Mouse (Mus musculus) heart, adult 8-10 months (tissue): ENCODE results near the gene Unc13d. TPM values are rescaled to one million over a fixed set of nuclear protein-coding genes. Genes with fewer than 3 reads are reported as not detected.

Experiments
- DNase-seq: peaks from one replicate; pipeline ENCODE4 v3.0.0; 2022; ENCODE audit warnings: low spot score
- total RNA-seq, 4 experiments: library from RNA; stranded (reverse); gene quantifications; 2 replicates each; pipeline ENCODE4 v1.2.4; 2022

The Unc13d gene
- total RNA-seq, 4 experiments from 2014 or later = 0.41 to 1.4 (median 0.83) TPM

DNA sequence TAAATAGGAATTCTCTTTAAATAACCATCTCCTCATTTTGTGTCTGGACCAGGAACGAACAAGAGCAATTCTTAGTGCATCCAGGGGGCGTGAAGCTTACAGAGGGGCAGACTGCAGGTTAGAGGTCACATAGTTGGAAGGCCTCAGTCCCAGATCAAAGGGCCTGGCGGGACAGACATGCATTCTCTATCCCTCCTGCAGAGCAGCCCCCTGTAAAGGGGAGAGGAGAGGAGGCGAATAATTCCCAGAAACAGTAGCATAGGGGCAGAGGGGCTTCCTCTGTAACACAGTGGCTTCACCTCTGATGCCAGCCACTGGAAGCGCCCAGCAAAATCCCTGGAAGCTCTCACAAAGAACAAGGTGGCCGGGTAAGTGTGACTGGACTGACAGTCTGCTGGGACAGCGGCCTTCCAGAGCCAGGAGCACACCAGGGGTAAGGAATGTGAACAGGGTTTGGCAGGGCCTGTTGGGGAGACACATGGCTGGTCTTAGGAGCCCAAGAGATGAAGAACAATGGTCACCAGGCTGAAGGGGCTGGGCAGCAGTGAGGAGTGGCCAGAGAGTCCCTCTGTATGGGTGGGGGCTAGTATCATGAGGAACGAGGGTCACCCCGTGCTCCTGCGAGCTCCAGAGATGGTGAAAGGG is 1.0 kb upstream of the Unc13d start:
- DNase-seq = no peak

DNA sequence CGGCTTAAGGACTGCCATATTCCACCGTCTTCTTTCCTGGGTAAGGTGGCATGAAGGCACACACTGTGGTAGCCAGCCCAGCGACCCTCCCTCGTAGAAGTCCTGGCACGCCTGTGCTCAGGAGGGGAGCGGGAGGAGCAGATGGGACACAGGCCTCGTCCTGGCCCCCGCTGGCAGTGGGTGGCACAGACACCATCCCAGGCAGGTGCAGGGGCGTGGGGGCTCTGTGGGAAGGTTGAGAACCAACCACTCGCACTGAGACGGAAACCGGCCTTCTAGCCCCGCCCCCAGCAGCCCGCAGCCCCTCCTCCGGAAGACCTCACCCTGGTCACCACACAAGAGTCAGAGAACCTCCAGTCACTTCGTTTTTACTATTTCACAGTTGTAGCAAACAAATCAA is 460 bp upstream of the Unc13d start:
- DNase-seq = no peak

DNA sequence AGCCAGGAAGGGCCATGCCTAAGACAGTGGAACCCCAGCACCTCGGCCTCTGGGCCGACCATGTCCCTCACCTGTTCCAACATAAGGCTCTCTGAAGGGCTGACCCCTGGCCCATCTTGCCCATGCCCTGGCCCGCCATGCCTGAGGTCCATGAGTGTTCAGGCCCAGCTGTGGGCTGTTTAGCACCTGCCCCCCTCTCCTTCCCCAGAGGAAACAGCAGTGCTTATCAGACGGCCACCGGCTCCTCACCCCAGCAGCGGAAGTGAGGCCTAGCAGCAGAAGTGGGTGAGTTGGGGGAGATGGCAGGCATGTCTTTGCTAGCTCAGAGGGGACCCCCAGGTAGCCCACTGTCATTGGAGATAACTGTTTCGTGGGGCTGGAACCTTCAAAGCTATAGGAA is 925 bp downstream of the Unc13d start:
- DNase-seq = no peak

DNA sequence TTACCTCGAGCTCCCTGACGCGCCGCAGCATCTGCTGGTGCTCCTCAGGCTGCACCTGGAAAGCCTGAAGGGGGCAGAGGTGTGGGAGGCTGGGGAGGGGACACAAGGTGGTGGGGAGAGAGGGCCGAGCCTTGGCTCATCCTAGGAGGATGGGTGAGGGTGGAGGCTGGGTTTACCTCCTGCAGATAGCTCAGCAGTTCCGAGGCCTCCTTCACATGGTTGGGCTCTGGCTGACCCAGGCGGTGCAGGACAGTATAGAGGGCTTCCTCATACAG is 1.6 kb downstream of the Unc13d start:
- DNase-seq = no peak

DNA sequence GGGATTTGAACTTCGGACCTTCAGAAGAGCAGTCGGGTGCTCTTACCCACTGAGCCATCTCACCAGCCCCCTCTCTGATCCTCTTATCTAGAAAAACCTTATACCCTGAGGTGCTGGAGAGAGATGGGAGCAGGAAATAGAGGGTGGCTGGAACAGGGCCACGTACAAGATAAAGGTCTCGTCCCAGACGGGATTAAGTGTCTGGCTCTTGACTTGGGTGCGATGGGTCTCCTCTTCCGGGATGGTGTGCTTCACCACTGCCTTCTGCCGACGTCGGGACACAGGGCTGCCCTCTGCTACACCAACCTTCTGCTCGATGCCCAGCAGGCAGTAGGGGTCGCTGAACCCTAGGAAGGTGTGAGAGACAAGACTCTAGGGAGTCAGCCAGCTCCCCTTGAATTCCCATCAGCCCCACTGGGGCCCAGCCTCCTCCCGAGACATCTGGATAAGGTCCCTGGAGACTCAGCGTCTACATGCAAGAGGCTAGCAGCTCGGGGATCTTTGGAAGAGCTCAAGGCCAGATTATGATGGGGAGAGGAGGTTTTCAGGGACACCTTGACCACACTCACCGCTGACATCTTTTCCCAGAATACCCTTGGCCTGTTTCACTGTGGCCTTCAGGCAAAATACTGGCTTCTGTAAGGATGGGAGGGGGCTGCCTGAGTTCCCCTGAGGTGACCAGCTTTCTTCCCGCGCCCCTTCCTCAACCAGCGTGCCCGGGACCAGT is 2.1 kb downstream of the Unc13d start:
- DNase-seq = no peak

DNA sequence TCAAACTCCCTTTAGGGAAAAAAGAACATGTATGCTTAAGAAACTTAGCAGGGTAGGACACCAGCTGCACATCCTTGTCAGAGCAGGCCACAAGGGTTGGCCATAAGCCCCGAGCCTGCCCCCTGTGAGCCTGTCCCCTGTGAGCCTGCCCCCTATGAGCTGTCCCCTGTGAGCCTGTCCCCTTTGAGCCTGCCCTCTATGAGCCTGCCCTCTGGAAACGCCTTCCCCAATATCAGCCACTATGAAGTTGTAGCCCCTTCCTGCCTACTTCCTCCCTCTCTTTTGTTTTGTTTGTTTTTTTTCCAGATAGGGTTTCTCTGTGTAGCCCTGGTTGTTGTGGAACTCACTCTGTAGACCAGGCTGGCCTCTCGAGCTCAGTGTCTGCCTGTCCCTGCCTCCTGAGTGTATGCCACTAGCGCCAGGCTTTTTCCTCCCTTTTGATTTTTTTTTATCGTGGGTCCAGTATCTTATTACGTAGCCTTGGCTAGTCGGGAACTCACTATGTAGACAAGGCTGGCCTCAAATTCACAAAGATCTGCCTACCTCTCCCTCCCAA is 3.2 kb downstream of the Unc13d start:
- no peak for DNase-seq

DNA sequence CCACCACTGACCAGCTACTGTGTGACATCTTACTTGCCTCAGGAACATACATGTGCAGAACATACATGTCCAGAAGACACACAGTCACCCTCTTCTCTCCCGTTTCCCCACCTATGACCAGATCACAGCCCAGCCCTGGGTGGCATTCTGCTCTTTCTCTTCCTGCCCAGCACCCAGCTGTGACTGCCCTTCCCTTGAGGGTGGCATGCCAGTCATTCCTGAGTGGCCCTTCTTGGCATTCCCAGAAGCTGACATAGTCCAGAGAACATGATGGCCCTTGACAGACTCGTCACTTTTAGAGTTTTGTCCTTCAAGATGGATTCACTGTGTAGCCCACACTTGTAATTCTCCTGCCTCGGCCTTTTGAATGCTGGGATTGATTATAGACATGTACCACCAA is 5.2 kb downstream of the Unc13d start:
- no peak for DNase-seq

DNA sequence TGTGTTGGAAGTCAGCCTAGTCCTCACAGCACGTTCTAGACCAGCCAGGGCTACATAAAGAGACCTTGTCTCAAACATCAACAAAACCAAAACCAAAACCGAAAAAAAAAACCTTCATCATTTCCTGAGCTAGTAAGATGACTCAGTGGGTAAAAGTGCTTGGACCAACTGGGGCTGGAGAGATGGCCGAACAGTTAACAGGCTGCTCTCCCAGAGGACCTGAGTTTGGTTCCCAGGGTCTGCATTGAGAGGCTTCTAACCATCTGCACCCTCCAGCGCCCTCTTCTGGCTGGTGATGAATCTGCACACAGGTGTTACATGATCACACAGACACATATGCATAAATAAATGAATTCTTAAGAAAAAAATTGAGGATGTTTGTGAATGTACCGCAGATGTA is 6.3 kb downstream of the Unc13d start:
- no peak for DNase-seq

DNA sequence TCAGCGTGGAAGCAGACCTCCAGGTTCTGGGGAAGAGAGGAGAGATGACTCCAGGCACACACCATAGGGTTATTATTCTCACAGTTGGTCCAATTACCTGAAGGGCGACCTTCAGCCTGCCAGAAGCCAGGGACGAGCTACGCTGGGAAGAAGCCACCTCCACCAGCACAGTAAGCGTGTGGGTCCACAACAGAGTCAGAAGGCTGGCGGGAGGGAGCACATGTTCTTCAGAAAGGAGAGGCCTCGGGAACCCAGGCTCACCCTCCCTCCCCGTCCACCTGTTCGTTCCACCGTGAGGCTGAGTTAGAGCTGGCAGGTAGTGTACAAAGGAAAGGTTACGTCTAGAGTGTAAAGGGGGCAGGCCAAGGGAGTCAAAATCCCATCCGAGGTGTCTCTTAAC is 12.4 kb downstream of the Unc13d start:
- no peak for DNase-seq

DNA sequence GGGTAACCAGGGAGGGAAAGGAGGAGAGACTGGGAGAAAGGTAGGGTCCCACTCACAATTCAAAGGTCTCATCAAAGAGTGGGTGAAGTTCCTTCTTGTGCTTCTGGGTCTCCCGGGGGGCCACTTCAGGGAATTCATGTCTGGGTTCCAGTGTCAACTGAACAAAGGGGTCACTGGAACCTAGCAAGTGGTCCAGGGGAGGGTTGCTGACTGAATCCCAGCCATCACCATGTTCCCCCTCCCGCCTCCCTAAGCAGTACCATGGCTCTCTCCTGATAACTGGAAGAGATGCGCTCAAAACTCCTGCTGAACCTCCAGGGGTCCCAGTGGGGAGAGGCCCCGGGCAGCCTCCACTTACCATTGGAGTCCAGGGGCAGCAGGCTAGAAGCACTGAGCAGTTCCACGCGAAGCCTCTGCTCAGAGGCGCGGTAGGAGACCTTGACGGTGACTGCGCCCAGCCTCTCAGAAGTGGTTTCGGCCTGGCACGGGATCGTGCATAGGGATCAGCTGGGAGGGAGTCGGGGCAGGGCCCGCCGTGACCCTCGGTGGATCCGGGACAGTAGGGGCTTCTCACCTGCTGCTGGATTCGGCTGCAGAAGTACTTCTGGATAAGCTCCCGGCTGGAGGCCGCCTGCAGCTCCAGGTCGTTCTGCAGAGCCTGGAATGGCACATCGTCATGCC is 13.4 kb downstream of the Unc13d start:
- no peak for DNase-seq

DNA sequence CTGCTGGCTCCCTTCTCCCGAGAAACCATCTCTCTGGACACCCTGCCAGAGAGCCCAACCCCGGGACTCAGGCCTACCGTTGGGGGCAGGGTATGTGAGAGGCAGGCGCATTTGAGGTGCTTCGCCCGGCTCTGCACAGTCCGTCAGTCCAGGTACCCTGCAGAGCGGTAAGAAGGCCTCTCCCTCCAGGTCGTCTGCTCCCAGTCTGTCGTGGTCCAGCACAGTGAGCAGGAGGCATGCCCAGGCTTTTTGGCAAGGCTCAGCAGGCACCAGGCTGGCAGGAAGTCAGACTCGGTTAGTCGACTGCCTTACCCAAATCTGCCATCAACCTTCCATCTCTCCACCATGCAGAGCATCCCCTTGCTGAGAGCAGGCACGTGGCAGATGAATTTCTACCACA is 14.2 kb downstream of the Unc13d start:
- no peak for DNase-seq

DNA sequence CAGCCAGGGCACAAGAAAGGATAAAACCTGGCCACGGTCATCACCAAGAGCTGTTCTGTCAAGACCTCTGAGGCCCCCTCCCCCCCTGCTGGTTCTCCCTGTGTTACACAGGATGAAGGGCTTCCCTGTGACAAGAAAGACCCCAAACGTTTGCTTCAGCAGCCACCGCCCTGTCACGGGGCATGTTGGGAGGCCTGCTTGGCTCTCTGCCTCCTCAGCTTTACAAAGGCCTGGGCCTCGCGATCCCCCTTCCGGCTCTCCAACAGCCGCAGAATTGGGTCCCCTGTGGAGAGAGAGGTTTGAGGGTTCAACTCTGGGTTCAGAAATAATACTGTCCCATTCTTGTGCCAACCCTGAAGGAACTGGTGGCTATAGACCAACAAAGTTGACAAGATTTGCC is 15.2 kb downstream of the Unc13d start:
- DNase-seq = no peak

DNA sequence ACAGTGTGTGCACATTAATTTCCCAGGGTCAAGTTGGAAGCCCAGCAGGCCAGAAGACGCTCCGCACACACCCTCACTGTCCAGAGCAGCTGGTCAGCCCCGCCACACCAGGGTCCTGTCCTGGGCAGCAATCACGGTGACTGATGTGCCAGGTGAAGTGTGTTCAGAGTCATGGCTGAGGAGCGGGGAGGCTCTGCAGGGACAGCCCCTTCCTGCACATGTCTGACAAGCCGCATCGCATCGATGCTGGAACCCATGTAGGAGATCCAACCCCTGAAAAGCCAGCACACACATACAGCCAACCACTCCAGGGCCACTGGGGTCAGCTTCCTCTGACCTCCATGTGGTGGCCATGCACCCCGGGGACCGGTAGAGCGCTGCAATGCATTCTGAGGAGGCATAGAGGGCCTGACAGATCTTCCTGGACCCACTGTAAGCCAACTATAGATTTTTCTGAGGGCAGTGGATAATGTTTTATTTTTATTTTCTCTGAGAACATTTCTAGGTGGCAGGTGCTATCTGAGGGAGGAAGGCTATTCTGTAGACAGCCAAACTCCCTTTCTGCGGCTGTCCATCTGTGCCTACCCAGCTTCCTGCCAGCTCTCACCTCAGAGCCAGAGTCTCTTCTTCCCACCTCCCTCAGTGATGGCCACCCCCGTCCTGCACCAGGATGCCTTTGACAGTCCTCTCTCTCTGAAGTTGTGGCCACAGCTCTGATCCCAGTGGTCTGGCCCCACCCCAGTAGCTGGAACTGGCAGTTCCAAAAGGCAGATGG is 15.9 kb downstream of the Unc13d start:
- DNase-seq = no peak

DNA sequence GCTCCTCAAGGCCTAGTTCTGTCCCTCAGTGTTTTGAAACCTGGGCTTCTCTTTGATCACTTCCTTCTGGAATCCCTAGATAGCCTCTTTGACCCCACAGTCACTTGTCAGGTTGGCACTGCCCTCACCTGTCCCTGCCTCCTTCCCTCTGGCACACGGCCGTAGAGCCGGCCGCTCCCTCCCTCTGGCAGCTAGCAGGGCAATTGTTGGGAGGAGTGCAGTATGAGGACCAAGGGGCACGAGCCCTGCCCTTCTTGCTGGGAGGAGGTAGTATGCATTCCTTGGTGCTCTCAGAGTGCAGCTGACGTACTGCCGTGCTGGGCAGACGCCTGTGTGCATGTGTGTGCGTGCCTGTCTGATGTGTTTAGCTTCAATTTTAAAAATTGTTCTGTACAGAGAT is 17.2 kb downstream of the Unc13d start:
- DNase-seq = no peak

DNA sequence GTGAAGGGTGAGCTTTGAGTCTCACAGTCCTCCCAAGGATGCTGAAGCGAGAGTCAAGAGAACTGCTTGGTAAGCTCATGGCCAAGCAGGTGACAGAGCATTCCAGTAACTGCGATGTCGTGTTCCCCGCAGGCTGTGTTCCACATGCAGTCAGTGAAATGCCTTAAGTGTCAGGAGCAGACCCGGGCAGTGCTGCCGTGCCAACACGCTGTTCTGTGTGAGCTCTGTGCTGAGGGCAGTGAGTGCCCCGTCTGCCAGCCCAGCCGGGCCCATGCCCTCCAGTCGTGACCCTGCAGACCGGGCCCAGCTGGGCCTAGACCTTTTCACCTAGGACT is 18.1 kb downstream of the Unc13d start:
- DNase-seq = no peak

DNA sequence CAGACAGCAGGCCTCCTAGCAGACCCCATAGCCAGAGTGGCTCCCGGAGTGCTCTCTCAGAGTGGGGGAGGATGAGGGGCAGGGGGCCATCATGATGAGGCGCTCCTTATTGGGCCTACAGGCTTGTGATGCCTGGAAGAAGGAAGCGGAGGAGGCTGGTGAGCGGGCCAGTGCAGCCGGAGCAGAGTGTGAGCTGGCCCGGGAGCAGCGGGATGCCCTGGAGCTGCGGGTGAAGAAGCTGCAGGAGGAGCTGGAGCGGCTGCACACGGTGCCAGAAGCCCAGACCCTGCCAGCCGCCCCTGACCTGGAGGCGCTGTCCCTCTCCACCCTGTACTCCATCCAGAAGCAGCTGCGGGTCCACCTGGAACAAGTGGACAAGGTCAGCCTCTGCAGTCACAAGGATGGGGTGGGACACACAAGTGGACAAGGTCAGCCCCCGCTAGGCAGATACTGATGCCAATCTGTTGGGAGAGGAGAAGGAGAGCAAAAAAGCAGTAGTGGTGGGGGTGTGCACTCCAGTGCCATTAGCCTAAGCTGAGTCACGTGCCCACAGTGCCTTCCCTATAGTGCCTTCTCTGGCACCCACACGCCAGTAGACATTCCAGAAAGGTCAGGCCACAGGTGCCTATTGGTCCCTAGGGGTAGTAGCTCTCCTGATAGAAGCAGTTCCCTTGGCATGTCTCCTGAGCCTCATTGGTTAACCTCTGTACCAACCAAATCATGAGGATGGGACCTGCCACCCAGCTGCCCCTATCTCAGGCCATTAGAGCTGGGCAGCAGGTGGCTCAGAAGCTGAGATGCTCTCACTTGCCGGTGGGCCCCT is 18.7 kb downstream of the Unc13d start:
- DNase-seq = no peak

DNA sequence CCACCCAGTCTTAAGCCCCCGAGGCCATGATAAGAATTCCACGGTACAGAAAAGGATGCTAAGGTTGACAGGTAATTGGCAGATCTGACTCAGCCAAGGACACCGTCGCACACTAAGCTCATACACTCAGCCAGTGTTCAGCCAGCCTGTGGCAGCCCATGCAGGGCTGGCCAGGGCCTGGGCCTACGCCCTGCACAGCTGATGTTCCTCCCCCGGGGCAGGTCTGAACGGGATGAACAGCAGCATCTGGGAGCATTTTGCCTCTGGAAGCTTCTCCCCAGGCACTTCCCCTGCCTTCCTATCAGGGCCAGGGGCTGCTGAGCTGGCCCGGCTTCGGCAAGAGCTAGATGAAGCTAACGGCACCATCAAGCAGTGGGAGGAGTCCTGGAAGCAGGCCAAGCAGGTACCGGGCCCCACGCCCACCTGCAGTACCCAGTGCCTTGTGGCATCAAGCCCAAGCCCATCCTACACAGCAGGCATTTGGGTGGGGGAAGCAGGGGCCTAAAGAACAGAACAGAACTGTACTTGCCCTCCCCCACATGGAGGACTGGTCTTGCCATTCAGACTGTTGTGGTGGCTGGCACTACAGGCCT is 19.6 kb downstream of the Unc13d start:
- DNase-seq = no peak

DNA sequence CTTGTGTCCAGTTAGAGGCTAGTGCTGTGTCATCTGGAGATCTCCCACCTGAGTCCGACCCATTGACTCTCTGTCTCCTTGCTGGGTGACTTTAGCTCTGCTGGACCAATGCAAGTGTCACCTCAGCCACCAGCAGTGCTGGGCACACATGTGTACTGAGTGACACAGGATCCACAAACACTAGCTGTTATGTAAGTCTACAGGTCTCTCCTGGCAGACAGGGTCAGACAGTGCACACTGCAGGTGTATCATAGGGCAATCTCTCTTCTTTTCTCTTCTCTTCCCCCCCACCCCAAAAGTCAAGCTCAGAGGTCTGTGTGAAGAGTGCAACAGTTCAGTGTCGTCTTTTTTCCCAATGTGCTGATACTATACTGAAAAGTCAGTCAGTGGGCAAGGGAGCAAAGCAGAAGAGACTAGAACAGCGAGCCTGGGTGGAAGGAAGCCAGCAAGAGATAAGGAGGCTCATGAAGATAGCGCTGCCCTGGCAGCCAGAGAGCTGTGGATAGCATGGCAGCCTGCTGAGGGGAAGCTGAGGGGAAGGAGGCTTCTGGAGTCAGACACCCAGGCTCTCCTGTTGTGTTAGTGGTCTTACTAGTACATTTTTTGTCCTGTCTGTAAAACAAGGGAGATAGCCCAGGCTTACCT is 20.4 kb downstream of the Unc13d start:
- no peak for DNase-seq

DNA sequence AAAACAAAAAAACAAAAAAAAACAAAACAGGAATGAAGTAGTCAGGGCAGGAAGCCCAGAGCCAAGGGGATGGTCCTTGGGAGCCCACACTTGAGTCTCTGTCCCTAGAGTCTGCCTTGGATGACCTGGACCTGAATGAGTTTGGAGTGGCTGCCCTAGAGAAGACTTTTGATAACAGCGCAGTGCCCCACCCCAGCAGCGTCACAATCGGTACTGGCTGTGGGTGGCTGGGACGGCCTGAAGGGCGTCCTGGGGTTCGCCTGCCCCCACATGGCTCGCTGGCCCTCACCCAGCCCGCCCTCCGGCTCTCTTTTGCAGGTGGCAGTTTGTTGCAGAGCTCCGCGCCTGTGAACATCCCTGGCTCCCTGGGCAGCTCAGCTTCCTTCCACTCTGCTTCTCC is 21.9 kb downstream of the Unc13d start:
- no peak for DNase-seq

DNA sequence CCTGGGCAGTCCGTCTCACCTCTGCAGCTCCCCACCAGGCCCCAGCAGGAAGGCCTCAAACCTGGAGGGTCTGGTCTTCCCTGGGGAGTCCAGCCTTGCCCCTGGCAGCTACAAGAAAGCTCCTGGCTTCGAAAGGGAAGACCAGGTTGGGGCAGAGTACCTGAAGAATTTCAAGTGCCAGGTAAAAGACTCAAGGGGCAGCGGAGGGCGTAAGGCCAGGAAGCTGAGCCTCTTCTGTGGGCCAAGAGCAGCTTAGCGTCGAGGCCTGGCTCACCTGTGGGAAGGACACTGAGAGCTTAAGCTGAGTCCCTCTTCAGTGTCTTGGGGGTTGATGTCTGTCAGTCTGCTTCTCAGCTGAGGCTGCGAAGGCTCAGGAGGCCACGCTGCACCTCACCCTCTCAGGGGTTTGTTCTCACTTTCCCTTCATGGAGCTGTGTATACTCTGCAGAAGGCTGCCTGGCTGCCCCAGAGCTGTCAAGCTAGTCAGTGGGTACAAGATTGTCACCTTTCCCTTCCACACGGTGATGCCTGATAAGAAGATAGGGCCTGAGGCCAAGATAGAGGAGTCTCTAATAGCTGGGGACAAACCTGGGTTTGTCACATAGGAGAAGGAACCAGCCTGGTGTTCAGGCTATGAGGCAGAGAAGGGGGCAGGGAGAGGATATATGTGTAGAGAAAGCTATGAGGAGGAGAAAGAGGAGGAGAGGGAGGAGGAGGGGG is 24.1 kb downstream of the Unc13d start:
- no peak for DNase-seq
